ENCODE assay signal across 9 mouse cellular contexts in genomic region chr11:79623029-79623428, GRCm38 (mm10). TPM values are rescaled to one million over a fixed set of nuclear protein-coding genes. Genes with fewer than 3 reads are reported as not detected.
DNase-seq lines count a peak whose midpoint lies in the region; ATAC-seq lines count a peak whose summit lies in the region.
"Had no signal": no experiment of that assay in that cellular context is flagged by ENCODE, and none has a peak within 500 bp of the region (broad histone marks: within the 10 kb centered on the region; RNA-seq: fewer than 3 reads in every experiment).

No protein-coding gene starts in this region.

- no peaks in the 10 kb centered on the region for H3K27me3 ChIP-seq in midbrain, embryonic 16.5 days (ENCODE audit: control insufficient read depth, insufficient read depth, low read depth, low read length)

- DNase-seq in 3T3-L1 (ENCODE audit: low read depth, low spot score) (peak; percentile 30), A20 (ENCODE audit: low read depth, low spot score) (peak; percentile 91)
- no peak for DNase-seq in layer of hippocampus, postnatal 10 days (ENCODE audit: low spot score in 2 of 2)
- DNase-seq in left cerebral cortex, postnatal 14 days (ENCODE audit: low spot score in 2 of 2) = no peak
- DNase-seq: thymus, adult 18-20 months had no signal

- H3K36me3 ChIP-seq in midbrain, embryonic 16.5 days (ENCODE audit: control insufficient read depth, insufficient read depth, low read length) = peaks cover 11% of the 10 kb centered on the region; the same call in 1 of the 2 replicates

- no peak overlapping the region for H3K9ac ChIP-seq in midbrain, embryonic 16.5 days (ENCODE audit: low read depth, low read length)
- H3K9ac ChIP-seq: hindbrain, embryonic 14.5 days had no signal

- H3K4me1 ChIP-seq in brown adipose tissue, adult 24 weeks (ENCODE audit: control insufficient read depth, insufficient read depth, insufficient read length, low read length) = no peaks in the 10 kb centered on the region
- no peaks in the 10 kb centered on the region for H3K4me1 ChIP-seq in midbrain, embryonic 16.5 days (ENCODE audit: control insufficient read depth, insufficient read depth, low read length)

- peak; percentile 96 for ATAC-seq in megakaryocyte progenitor cell, adult 5-6 weeks (replicated peaks; ENCODE audit: poor library complexity)
- no peak for ATAC-seq in midbrain, embryonic 16.5 days

- H3K27ac ChIP-seq in brown adipose tissue, adult 24 weeks (replicated peaks; ENCODE audit: low read depth, low read length) = 0 out of 2 replicates have a peak overlapping the region, but pooled peaks have one; percentile 18
- no peak overlapping the region for H3K27ac ChIP-seq in midbrain, embryonic 16.5 days (ENCODE audit: low read length)
- H3K27ac ChIP-seq: hindbrain, embryonic 14.5 days had no signal

- no peak overlapping the region for H3K4me3 ChIP-seq in brown adipose tissue, adult 24 weeks (ENCODE audit: insufficient read depth, low read depth, low read length)
- H3K4me3 ChIP-seq in midbrain, embryonic 16.5 days (ENCODE audit: low read depth, low read length) = no peak overlapping the region

- intact Hi-C loops in left cerebral cortex, postnatal 14 days (cut with DNase I) = loop anchor here (10.0 kb wide), 1 partner anchor 182 kb away; no protein-coding TSS in a partner anchor

- no peaks in the 10 kb centered on the region for H3K9me3 ChIP-seq in midbrain, embryonic 16.5 days (replicated peaks; ENCODE audit: control insufficient read depth, low read length, poor library complexity, severe bottlenecking)

- no peak overlapping the region for H3K4me2 ChIP-seq in midbrain, embryonic 16.5 days (ENCODE audit: low read length)
- H3K4me2 ChIP-seq: hindbrain, embryonic 14.5 days had no signal

- 88% methylated on average over 5 of the region's 5 CpGs for whole genome bisulfite sequencing in midbrain, embryonic 16.5 days

RNA-seq across cellular contexts. Expression of gene Rab11fip4, which starts 32.0 kb away (rescaled TPM):
- polyA plus RNA-seq in brown adipose tissue, adult 24 weeks (2012; ENCODE audit: insufficient read depth, insufficient read length, missing spikeins) = 2.0 and 3.1 TPM in 2 replicates
- total RNA-seq in megakaryocyte progenitor cell, adult 5-6 weeks (2015) = 0.85 and 2.0 TPM in 2 replicates
- 3.2 and 3.7 TPM in 2 replicates for total RNA-seq in megakaryocyte progenitor cell, adult 5-6 weeks (2017)
- polyA plus RNA-seq in midbrain, embryonic 16.5 days (2015; fragmentation: Nextera tagmentation; extraction: Ambion mirVana) = 27.8 and 29.4 TPM in 2 replicates
- total RNA-seq in layer of hippocampus, postnatal 10 days (2021) = 100 to 1,000 TPM; 147 to 149 TPM
- total RNA-seq in left cerebral cortex, postnatal 14 days (2021) = 100 to 1,000 TPM; 200 to 210 TPM

Comparison
In these comparisons a context has a peak if more than half of its experiments do, and no peak if none do; other contexts are left out.
1. DNase-seq: peak in 3T3-L1 (single experiment) and A20 (single experiment); none in layer of hippocampus, postnatal 10 days (0 of 2) and left cerebral cortex, postnatal 14 days (0 of 2).
2. RNA of gene Rab11fip4, which starts 32.0 kb away (total RNA-seq): 200 to 210 TPM in left cerebral cortex, postnatal 14 days and 147 to 149 TPM in layer of hippocampus, postnatal 10 days; 0.85 to 3.7 TPM in megakaryocyte progenitor cell, adult 5-6 weeks; every median in the first group is over 10 times any median in the second.